Mouse (Mus musculus) frontal cortex, postnatal 25 days (tissue): ENCODE results near the gene Kif5a.

Experiments used
- DNase-seq, 2 experiments: peaks; one replicate each; pipeline ENCODE4 v3.0.0; 2022; ENCODE audit warnings: low spot score in 2 of 2

The Kif5a gene

DNA sequence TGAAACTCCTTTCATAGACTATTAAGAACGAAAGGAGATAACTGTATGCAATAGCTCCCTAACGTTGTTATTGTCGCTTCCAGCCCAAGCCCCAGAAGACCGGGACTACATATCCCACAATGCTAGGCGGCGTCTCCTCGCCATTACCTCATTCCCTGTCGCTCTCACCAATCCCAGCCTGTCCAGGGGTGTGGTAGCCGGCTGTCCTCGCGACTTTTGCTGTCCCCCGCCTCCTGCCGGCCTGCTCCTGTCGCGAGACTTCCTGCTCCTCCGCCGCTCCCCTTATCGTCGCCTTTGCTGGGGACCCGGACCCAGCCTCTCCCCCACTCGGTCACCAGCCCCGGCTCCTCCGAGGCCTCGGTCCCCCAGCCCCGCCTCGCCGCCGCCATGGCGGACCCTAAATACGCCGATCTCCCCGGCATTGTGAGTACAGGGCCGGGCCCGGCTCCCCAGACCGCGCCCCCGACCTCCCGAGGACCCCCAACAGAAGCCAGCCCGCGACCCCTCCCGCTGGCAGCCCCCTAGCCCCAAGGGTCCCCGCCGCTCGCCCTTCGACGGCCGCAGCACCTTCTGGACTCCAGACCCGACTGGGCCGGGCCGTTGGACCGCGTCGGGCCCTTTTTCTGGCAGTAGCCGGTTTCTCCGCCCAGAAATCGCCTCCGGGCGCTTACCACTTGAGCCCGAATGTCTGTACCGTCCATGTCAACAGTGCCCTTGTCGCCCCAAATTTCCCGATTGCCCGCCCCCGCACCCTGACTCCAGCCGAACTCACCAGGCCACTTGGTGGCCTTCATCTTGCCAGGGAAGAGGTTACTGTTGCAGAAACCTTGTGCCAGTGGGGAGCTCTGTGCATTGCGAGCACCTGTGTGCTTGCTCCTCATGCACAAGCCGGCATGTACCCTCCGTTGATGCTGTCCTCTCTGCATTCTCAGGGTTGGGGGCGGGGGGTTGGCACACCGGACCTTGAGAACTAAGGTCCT, 3.3 kb upstream of the Kif5a start, which contains the start of gene Dctn2:
Dctn2 (plus strand) TSS at position 257 of the 980 bp plus-strand sequence.
- DNase-seq = peak; percentile 76 to 88

DNA sequence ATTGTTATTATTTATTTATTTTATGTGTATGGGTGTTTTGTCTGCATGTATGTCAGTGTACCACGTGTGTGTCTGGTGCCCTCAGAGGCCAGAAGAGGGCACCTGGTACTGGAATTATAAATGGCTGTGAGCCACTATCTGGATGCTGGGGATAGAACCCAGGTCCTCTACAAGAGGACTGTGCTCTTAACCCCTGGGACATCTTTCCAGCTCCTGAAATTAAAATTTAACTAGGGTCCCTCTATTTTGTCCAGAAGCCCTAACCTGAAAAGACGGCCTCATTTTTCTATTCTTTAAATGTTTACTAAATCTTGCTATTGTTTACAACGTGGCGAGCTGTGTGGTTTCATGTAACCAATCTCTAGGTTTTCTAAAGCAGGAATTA, 2.6 kb upstream of the Kif5a start:
- DNase-seq = no peak

- no peak for DNase-seq
Measured at GRCm38 (mm10) chr10:127264971-127265370, 1.8 kb upstream of the Kif5a start.

GRCm38 (mm10) chr10:127264336-127264735, 1.2 kb upstream of the Kif5a start:
- DNase-seq = no peak

DNA sequence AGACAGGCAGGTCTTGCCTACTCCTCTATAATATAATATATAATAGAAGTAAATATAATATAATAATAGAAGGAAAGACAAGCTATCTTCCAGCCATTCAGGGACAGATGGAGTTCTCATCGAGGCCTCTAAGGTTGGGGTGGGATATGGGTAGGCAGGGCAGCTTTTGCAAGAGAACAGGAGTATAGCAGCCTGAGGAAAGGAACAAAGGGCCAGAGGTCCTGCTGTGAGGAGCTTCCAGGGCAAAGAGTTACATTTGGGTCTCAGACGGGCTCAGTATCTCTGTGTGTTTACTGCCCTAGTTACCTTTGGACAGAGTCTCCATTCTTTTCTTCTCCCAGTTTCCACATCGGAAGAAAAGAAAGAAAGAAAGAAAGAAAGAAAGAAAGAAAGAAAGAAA, 483 bp upstream of the Kif5a start:
- no peak for DNase-seq

DNA sequence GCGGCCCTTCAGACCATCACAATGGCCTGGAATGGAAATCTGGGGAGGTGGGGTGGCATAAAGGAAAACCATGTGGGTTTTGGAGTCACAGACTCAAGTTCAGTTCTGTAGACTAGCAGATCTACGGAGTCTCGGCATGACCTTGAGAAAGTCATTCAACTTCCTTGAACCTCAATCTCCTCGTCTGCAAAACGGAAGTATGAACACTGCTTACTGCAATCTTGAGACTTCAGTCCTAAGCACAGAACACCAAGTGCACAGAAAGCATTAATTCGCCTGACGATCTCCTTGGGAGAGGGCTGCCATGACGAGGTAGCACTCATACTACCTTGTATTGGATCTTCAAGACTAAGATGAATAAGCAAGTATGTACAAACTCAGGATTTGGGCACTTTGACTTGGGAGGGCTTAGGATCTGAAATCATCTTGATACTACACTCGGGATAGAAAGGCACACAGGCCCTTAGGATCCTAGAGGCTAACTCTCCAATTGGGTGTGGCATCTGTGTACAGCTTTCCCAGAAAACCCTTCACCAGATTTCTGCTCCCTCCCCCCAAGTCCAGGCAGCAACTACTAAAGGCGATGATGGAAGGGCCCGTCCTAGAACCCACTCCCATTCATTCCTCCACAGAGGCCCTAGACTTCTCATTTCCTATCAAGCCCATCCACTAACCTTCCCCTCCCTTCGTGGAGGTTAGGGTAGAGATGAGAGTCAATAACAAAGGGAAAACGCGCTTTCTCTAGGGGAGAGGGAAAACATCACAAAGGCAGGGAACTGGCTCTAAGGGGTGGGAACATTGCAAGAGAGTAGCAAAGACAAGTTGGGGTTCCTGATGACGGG, 1.2 kb downstream of the Kif5a start:
- DNase-seq = no peak

GRCm38 (mm10) chr10:127258489-127258888, 4.7 kb downstream of the Kif5a start:
- DNase-seq = no peak

- no peak for DNase-seq
Measured at GRCm38 (mm10) chr10:127257790-127258189, 5.4 kb downstream of the Kif5a start.

DNA sequence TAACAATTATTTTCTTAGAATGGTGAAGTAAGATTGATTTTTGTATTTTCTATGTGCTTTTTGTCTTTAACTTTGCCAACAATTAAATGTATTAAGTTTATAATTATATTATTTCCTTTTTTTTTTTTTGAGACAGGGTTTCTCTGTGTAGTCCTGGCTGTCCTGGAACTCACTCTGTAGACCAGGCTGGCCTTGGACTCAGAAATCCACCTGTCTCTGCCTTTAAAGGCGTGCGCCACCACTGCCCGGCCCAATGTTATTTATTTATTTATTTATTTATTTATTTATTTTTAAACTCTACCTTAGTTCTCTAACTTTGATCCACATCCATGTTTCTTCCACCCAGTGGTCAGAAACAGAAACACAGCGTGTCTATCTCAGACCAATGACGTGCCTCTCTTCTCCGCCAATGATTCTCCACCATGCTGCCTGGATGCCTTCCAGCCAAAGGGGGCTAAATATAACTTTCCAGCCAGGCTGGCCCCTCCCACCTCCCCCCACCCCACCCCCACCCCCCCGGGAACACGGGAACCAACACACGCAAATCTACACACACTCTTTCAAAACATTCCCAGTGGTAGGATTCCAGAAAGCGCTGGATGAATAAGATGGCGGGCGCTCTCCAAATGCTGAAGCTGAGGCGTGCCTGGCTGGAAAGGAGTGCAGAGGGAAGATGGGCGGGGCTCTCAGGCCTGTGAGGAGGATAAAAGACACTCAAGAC, 7.4 kb downstream of the Kif5a start:
- no peak for DNase-seq

DNA sequence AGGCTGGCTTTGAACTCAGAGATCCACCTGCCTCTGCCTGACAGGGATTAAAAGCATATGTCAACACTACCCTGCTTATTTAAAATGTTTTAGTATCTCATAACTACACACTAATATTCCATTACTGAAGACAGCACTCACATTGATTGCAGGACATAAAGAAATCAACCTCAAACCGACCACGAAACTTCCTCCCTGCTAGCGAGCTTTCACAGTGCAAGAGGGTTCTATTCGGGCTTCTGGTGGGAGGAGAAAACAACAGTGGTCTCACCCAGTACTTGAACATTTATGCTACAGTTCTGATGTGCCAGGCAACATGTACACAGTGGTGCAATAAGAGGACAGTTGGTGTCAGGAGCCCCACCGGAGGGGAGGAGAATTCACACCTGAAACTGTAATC, 12.3 kb downstream of the Kif5a start:
- no peak for DNase-seq

DNA sequence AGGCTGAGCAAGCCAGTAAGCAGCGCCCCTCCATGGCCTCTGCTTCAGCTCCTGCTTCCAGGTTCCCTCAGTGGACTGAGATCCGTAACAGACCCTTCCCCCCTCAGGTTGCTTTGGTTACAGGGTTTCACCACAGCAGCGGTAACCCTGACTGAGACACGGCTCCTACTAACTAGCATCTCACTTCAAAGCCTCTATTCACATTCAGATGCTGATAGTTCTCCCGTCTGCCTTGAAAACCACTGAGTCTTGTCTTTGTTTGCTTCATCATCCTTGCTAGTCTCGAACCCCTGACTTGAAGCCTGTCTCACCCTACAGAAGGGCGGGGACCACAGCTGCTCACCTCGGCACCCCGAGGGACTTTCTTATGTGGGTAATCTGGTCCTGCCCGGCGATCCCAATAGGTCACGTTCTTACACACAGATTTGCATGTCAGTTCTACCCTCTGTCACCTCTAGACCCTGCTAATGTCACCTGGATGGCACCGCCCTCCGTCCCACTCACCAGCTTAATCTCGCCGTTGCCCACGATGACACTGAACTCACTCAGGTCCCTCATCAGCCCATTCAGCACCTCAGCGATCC, 24.8 kb downstream of the Kif5a start:
- DNase-seq = no peak

- DNase-seq = no peak
Measured at GRCm38 (mm10) chr10:127236541-127236940, 26.6 kb downstream of the Kif5a start.

DNA sequence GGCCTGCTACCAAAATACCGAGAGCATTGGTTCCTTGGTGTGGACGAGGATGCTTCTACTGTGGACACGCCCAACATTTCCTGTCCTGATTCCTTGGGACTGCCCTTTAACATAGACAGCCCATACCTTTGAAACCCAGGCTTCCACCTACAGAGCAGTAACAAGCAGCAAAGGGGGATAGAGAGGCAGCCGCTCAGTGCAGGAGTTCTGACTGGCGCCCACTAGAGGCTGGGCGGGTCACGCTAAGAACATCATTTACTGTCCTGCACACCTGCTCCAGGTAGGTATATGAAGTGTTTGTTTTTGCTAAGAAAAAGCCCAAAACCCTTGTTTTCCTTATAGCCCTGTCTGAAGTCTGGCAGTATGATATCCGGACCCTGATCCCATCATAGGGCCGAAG, 30.0 kb downstream of the Kif5a start:
- DNase-seq = no peak

DNA sequence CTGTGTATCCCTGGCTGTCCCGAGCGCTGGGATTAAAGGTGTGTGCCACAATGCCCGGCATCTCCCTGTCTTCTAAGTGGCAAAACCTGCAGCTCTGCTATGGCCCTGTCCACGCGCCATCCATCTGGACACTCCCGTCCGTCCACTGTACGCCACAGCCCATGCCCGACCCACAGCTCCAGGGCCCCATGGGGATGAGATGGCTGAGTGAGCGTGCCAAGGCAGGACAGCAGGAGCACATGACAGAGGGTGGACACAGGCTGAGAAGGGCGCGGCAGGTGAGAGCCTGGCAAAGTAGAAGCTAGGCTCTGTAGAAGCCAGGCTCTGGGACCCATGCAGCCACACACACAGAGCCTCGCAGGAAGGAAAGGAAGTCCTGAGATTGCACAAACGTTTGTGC, 31.4 kb downstream of the Kif5a start:
- DNase-seq = no peak

DNA sequence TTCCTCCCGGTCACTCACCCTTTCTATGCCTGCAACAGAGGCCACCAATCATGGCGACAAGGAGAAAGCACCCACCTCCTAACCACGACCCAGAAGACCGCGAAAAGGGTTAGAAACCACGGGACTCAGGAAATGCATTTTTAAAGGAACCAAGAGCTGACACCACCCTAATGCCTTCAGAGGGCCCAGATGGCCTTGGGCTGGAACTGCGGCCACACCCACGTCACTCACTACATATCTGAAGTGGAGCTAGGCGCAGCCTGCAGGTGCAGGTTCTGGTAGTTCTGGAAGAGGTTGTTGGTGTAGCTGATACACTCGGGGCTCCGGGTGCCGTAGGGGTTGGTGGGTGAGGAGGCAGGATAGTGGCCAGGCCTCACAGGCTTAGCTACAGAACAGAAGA, 32.5 kb downstream of the Kif5a start:
- DNase-seq = no peak

GRCm38 (mm10) chr10:127228897-127229296, 34.3 kb downstream of the Kif5a start:
- DNase-seq = no peak

- no peak for DNase-seq
Measured at GRCm38 (mm10) chr10:127227163-127227562, 36.0 kb downstream of the Kif5a start.

- no peak for DNase-seq
Measured at GRCm38 (mm10) chr10:127226318-127226895, 36.7 kb downstream of the Kif5a start.

DNA sequence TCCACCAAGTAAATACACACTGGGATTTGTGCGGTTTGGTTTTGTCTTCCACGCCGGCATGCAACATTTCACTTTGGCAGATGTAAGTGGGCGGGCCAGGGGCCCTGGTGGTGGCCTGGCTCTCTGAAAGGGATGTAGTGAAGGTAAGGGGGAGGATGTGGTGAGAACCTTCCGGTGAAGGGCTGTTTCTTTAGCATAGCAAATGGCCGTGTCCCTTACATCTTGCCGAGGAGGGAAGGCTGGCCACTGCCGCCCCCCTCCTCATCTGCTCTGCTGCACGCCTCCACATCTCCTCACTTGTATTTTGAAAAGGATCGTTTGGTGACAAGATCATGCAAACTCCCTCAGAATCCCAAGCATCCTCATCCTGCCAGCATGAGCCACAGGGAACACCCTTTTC, 37.4 kb downstream of the Kif5a start:
- peak in 1 of 2 experiments; percentile 19 for DNase-seq

- DNase-seq = no peak
Measured at GRCm38 (mm10) chr10:127225213-127225612, 37.9 kb downstream of the Kif5a start.

DNA sequence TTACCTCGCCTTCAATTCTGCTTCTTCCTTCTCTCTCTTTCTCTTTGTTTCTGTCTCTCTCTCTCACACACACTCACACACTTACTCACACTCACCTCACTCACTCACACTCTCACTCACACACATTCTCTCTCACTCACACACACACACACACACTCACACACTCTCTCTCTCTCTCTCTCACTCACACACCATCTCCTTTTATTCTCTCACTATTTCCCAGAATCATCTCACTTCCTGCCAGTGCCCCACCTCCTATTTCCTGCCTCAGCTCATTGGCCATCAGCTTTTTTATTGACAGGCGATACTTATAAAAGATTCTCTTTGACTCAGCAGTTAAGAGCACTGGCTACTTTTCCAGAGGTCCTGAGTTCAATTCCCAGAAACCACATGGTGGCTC, 44.8 kb downstream of the Kif5a start:
- no peak for DNase-seq
